Mouse (Mus musculus) thymus, adult 2 months (tissue): ENCODE measurements around the gene 4930519G04Rik.

Experiments used
- CTCF ChIP-seq: fragments of 200-500 bp; IDR thresholded peaks from 2 replicates; pipeline ENCODE4 v1.5.1; 2012; ENCODE audit warnings: mild to moderate bottlenecking, control low read depth, low read length, moderate library complexity, borderline replicate concordance; ENCODE audit not compliant: control insufficient read depth, poor library complexity, insufficient read depth; ENCODE audit errors: extremely low read depth
- POLR2A ChIP-seq: fragments of 200-500 bp; IDR thresholded peaks from 2 replicates; pipeline ENCODE4 v1.6.1; 2012; ENCODE audit warnings: mild to moderate bottlenecking, low read length, control low read depth, moderate library complexity; ENCODE audit not compliant: control insufficient read depth, poor library complexity, insufficient read depth; ENCODE audit errors: extremely low read depth

GRCm38 (mm10) chr5:114922366-114922731 lies 68.9 kb downstream of the 4930519G04Rik start:
- TF ChIP-seq CTCF (no peak), POLR2A (no peak)
